Mouse (Mus musculus) kidney, embryonic 14.5 days (tissue): ENCODE measurements at regions not wholly inside any gene's neighbourhood (a gene's known extent, or its start where the extent isn't known, plus 50 kb on each side); places are given as distances from the start of the nearest gene placed in this dataset.
A peak's percentile ranks its signal among the peaks of the same experiment; 100 is the strongest.

Experiments
- ATAC-seq: fragments of 200-750 bp; cut with Nextera tagmentation; 2 replicates; pipeline ENCODE4 v1.8.0; 2017; ENCODE audit warnings: moderate number of reproducible peaks, mild to moderate bottlenecking, moderate TSS enrichment, moderate library complexity; ENCODE audit not compliant: low FRiP score, low TSS enrichment
- H3K27ac ChIP-seq: fragments of 300-500 bp; sonication (generic); 2 replicates; pipeline ENCODE4 v1.5.1; 2014; ENCODE audit warnings: low read depth, mild to moderate bottlenecking, low read length, moderate library complexity, mixed read lengths
- H3K27me3 ChIP-seq: fragments of 300-500 bp; sonication (generic); 2 replicates; pipeline ENCODE4 v1.6.1; 2014; ENCODE audit warnings: mild to moderate bottlenecking, low read length; ENCODE audit not compliant: control insufficient read depth, insufficient read depth
- H3K36me3 ChIP-seq: fragments of 300-500 bp; sonication (generic); 2 replicates; pipeline ENCODE4 v1.6.1; 2014; ENCODE audit warnings: low read length, mixed read lengths; ENCODE audit not compliant: control insufficient read depth, insufficient read depth
- H3K4me1 ChIP-seq: fragments of 300-500 bp; sonication (generic); 2 replicates; pipeline ENCODE4 v1.6.1; 2014; ENCODE audit warnings: low read length, mixed read lengths; ENCODE audit not compliant: control insufficient read depth, insufficient read depth
- H3K4me2 ChIP-seq: fragments of 300-500 bp; sonication (generic); replicated peaks from 2 replicates; pipeline ENCODE4 v1.6.1; 2014; ENCODE audit warnings: low read depth, mild to moderate bottlenecking, low read length
- H3K4me3 ChIP-seq: fragments of 300-500 bp; sonication (generic); 2 replicates; pipeline ENCODE4 v1.5.1; 2014; ENCODE audit warnings: mild to moderate bottlenecking, low read length
- H3K9ac ChIP-seq: fragments of 300-500 bp; sonication (generic); 2 replicates; pipeline ENCODE4 v1.6.1; 2014; ENCODE audit warnings: low read depth, mild to moderate bottlenecking, low read length, moderate library complexity
- H3K9me3 ChIP-seq: fragments of 300-500 bp; sonication (generic); 2 replicates; pipeline ENCODE4 v1.6.1; 2016; ENCODE audit warnings: low read length; ENCODE audit not compliant: control insufficient read depth
- WGBS: fragments of 180-500 bp; shearing (Covaris S2); extraction: QIAGEN DNeasy Blood & Tissue Kit; methylation state at CpG from one replicate; pipeline ENCODE4 v1.1.7; 2014; 5-methylcytosine and 5-hydroxymethylcytosine counted together

DNA sequence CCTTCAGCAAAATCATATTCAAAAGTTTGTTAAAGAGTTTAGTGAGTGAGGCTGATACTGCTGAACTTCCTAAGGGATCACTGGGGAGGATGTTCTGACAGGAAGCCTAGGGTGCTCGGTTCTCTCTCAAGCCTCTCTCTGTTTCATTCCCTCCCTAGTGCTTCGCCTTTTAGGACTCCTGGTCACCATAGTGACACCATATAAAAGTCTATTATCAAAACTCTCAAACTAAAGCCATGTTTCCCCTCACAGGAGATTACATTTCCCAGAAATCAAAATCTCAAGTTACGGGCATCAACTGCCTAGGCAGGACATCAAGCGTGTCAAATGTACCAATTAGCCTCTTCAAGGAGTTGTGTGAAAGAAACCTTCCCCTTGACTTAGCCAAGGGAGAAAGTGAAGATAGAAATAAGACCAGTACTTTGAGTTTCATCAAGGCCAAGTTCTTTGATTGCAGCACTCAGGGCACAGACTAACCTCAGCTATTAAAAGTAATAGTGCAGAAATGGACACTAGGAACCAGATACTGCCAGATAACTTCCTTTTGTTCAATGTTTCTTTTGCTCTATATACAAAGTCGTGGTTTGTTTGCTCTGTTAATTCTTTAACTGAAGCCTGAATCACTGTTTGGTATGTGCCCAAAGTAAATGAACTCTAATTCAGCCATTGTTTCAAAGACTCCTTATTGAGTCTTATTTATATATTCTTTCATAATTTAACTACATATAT lies 752.6 kb downstream of the Jrkl start:
- no peak overlapping the region for H3K9ac ChIP-seq
- no peaks in the 10 kb centered on the region for H3K27me3 ChIP-seq
- 35% methylated on average over 5 of the region's 5 CpGs for WGBS
- no peak overlapping the region for H3K27ac ChIP-seq
- H3K9me3 ChIP-seq: no peaks in the 10 kb centered on the region
- ATAC-seq: peak; percentile 84
- H3K36me3 ChIP-seq: no peaks in the 10 kb centered on the region
- no peak overlapping the region for H3K4me2 ChIP-seq
- no peak overlapping the region for H3K4me3 ChIP-seq
- no peaks in the 10 kb centered on the region for H3K4me1 ChIP-seq

DNA sequence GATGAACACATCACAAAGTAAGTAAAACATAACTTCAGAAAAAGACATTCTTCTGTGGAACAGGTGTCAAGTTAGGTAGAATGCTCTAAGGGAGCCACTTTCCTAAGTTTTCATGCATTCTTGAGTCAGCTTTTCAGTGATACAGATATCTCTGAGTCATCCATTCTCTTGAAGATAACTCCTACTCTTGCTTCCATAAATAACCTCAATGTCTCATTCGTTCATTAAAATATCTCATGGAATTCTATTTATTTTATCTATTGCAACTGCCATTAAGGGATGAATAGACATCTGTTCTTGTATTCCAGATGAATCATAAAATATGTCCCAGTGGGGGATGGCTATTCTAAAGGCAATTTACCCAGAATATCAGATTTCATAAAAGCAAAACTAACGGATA lies 787.8 kb downstream of the Jrkl start:
- Histone ChIP-seq H3K4me1 (no peaks in the 10 kb centered on the region), H3K27me3 (no peaks in the 10 kb centered on the region), H3K27ac (no peak overlapping the region), H3K36me3 (no peaks in the 10 kb centered on the region), H3K9me3 (no peaks in the 10 kb centered on the region), H3K4me3 (no peak overlapping the region), H3K9ac (no peak overlapping the region), H3K4me2 (no peak overlapping the region)
- 87% methylated on average over 2 of the region's 2 CpGs for WGBS
- ATAC-seq: no peak

DNA sequence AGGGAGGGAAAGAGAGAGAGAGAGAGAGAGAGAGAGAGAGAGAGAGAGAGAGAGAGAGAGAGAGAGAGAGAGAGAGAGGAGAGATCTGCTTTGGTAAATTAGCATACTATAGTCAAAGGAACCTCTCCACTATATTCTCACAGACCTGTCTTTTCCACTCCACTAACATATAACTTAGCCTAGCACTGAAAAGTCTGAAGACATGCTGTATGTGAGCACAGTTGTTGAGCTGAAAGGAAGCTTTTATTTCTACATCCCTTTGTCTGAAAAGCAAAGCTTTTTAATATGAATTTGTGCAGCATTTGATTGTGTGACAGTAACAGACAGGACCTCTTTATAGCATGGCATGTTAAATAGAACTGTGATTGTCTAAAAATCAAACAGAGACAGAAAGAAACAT lies 788.9 kb downstream of the Jrkl start:
- Histone ChIP-seq H3K36me3 (no peaks in the 10 kb centered on the region), H3K4me1 (no peaks in the 10 kb centered on the region), H3K27me3 (no peaks in the 10 kb centered on the region), H3K9ac (no peak overlapping the region), H3K4me3 (no peak overlapping the region), H3K4me2 (no peak overlapping the region), H3K9me3 (no peaks in the 10 kb centered on the region), H3K27ac (no peak overlapping the region)
- ATAC-seq: no peak

DNA sequence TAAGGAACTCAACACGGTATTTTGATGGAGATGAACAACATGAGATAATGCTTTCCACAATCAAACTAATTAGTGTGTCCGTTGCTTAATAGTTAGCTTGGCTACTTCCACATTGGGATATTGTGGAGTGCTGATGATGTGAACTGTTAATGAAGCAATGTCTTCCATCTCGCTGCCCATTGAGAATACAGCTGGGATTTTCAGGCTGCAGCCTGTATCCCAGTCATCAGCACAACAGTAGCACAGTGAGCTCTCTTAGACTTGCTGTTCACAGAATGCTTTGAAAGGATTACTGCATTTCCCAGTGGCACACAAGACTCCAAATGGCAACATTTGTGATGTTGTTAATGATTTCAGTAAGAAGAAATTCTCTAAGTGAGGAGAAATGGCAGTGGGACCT lies 811.5 kb downstream of the Jrkl start:
- Histone ChIP-seq H3K9me3 (no peaks in the 10 kb centered on the region), H3K36me3 (no peaks in the 10 kb centered on the region), H3K9ac (no peak overlapping the region), H3K27ac (no peak overlapping the region), H3K4me2 (no peak overlapping the region), H3K4me3 (no peak overlapping the region), H3K27me3 (no peaks in the 10 kb centered on the region), H3K4me1 (no peaks in the 10 kb centered on the region)
- 81% methylated on average over 3 of the region's 3 CpGs for WGBS
- no peak for ATAC-seq

DNA sequence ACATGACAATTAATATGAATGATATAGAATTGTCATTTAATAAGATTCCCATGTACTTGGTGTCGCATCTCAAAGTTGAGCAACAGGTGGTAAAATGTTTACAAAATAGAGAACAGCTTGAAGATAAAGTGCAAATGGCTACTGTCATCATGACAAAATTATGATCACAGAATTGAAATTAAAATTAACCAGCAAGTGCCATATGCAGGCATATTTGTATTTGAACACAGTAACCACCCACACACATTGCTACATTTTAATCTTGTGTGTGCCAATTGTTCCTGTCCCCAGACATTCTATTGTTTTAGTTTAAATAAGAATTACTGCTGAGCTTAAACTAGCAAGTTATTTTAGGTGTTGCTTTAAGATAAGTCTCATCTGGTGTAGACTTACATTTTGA lies 823.7 kb downstream of the Jrkl start:
- no peaks in the 10 kb centered on the region for H3K4me1 ChIP-seq
- 81% methylated on average over 1 of the region's 1 CpGs for WGBS
- no peak overlapping the region for H3K4me2 ChIP-seq
- no peaks in the 10 kb centered on the region for H3K9me3 ChIP-seq
- H3K27ac ChIP-seq: no peak overlapping the region
- H3K4me3 ChIP-seq: no peak overlapping the region
- H3K36me3 ChIP-seq: no peaks in the 10 kb centered on the region
- H3K9ac ChIP-seq: no peak overlapping the region
- no peak for ATAC-seq
- no peaks in the 10 kb centered on the region for H3K27me3 ChIP-seq

DNA sequence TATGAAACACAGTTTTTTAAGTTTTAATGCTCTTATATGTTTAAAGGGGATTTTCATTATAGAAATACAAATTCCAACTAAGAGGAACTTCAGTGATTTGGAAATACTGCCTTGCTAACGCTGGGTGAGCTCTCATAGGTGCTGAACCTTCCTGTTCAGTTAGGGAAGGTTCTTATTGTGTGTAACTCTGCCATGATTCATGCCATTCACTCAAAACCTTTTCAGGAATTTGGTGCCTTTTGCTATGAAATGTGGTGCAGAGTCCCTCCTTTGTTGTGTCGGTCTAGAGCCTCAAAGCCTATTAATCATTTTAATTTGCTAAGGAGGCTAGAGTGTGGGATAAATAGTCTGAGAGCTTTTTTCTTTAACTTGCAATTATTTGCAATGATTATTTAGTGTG lies 837.1 kb downstream of the Jrkl start:
- Histone ChIP-seq H3K27ac (no peak overlapping the region), H3K9me3 (no peaks in the 10 kb centered on the region), H3K27me3 (no peaks in the 10 kb centered on the region), H3K4me1 (no peaks in the 10 kb centered on the region), H3K9ac (no peak overlapping the region), H3K4me2 (no peak overlapping the region), H3K4me3 (no peak overlapping the region), H3K36me3 (no peaks in the 10 kb centered on the region)
- WGBS: 51% methylated on average over 2 of the region's 2 CpGs
- no peak for ATAC-seq

DNA sequence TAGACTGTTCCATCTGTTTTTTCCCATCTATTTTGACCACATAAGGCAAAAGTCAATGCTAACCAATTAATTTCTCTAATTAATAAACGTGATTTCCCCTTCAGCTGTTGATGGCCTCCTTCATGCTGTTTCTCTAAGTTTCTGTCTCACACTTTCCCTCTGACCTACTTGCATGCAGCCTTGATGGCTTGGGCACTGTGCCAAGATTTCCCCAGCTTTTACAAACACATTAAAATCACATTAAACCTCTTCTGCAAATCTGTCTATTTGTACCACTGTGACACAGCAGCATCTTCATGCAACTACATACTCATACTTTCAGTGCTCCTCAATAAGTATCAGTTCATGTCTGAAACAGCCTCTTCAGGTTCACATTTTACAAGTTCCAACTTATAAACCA lies 841.4 kb downstream of the Jrkl start:
- Histone ChIP-seq H3K4me2 (no peak overlapping the region), H3K9ac (no peak overlapping the region), H3K36me3 (no peaks in the 10 kb centered on the region), H3K4me1 (no peaks in the 10 kb centered on the region), H3K4me3 (no peak overlapping the region), H3K27me3 (no peaks in the 10 kb centered on the region), H3K9me3 (no peaks in the 10 kb centered on the region), H3K27ac (no peak overlapping the region)
- ATAC-seq: no peak
- WGBS: 54% methylated on average over 1 of the region's 1 CpGs

DNA sequence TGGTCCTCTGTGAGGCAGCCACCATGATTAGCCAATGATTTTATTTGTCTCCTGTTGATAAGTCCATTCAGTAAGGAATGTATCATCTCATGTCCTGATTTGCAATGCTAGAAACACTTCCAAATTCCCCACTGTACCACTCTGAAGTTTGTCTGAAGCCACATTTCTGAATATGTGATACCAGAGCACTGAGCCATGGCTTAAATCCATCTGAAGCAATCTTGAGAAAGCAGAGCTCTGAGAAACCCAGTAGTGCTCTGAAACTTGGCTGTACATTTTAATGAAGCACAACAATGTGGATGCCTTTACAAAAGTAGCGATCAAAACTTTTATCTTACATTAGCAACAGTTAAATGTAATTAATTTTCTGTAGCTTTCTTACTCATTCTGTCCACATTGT lies 850.0 kb downstream of the Jrkl start:
- no peak for ATAC-seq
- Histone ChIP-seq H3K27me3 (no peaks in the 10 kb centered on the region), H3K9me3 (no peaks in the 10 kb centered on the region), H3K27ac (no peak overlapping the region), H3K36me3 (no peaks in the 10 kb centered on the region), H3K4me2 (no peak overlapping the region), H3K4me1 (no peaks in the 10 kb centered on the region), H3K4me3 (no peak overlapping the region), H3K9ac (no peak overlapping the region)
- WGBS: 68% methylated on average over 1 of the region's 1 CpGs

DNA sequence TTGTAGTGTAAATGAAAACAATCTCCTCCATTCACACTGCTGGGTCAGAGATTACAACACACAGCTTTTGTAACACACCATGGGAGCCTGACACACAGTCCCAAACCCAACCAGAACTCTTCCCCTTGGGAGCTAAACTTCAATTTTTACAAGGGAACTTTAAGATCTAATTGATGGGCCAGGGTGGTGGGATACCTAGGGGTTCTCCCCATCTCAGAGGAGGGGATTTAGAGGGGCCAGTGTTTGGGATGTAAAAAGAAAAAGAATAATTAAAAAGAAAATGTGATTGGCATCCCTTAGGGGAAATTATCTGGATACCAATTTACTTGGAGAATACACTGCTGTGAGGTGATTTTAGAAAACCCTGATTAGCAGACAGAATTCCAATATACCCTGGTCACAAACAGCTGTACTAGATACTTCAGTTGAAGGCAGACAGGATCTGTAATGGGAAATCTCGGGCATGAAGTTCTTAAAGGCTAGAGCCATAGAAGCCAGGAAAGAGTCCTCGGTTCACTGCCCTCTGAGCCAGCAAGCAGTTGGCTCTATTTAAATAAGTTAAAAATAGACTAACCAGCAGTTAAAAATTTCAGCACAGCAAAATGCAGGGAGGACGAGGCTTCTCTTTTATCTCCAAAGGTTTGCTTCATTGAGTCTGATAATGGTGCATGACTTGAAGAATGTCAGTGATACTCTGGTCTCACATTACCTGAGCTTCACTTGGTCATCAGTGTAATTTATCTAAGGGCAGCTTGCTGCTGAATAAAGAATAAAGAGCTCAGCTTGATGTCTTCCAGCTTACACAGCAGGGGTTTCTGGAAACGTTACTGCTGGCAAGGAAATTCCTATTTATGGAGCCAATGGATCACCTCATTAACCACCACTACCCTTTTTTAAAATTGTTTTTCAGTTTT lies 864.6 kb downstream of the Jrkl start:
- peak; percentile 98 for ATAC-seq
- Histone ChIP-seq H3K9ac (no peak overlapping the region), H3K36me3 (no peaks in the 10 kb centered on the region), H3K9me3 (no peaks in the 10 kb centered on the region), H3K27me3 (no peaks in the 10 kb centered on the region), H3K4me2 (no peak overlapping the region), H3K27ac (peak overlapping the region; percentile 4; the same call in 1 of the 2 replicates), H3K4me1 (no peaks in the 10 kb centered on the region), H3K4me3 (no peak overlapping the region)
- WGBS: 13% methylated on average over 4 of the region's 4 CpGs
